Mouse (Mus musculus) mouse embryonic stem cell (cell line): ENCODE data around the gene Crxos.

Experiments
- in situ Hi-C, 2 experiments: fragments of 300-500 bp; cut with MboI; formaldehyde crosslinking; loops; 1 replicate in 1 of 2; 3 replicates in 1 of 2; pipeline ENCODE4 v1.14.3; 2019 to 2020; ENCODE audit warnings: low sequenced_read_pairs in 2 of 2, low pct_unique_long_range_greater_than_20kb in 1 of 2, mixed read lengths in 1 of 2; ENCODE audit not compliant: unreplicated experiment in 1 of 2

Crxos gene

DNA sequence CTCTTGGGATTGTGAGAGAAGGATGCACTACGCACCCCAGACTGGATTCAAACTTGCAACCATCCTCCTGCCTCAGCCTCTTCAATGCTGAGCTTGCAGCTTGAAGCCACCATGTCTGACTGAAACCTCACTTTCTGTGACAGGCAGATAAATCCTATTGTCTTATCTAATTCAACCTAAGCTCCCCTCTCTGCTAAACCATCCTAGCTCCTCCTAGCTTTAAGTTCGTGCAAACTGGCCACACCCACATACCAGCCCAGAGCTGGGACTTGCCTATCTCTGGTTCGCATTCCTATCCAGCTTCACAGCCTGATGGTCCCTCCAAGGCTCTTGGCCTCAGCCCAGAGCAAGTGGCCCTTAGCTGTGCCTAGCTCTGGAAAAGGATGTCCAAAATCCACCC is 70.0 kb downstream of the Crxos start:
- in situ Hi-C loops, result no loop called here
